Mouse (Mus musculus) bone marrow macrophage, adult 2 months (primary cell): ENCODE data around the gene Msi1.

Experiments used
- CTCF ChIP-seq: IDR thresholded peaks from 2 replicates; pipeline ENCODE4 v1.5.1; 2012; ENCODE audit warnings: low read depth, mild to moderate bottlenecking, low read length, moderate library complexity
- POLR2A ChIP-seq: IDR thresholded peaks from 2 replicates; pipeline ENCODE4 v1.6.1; 2012; ENCODE audit warnings: mild to moderate bottlenecking, low read depth, low read length, borderline replicate concordance

DNA sequence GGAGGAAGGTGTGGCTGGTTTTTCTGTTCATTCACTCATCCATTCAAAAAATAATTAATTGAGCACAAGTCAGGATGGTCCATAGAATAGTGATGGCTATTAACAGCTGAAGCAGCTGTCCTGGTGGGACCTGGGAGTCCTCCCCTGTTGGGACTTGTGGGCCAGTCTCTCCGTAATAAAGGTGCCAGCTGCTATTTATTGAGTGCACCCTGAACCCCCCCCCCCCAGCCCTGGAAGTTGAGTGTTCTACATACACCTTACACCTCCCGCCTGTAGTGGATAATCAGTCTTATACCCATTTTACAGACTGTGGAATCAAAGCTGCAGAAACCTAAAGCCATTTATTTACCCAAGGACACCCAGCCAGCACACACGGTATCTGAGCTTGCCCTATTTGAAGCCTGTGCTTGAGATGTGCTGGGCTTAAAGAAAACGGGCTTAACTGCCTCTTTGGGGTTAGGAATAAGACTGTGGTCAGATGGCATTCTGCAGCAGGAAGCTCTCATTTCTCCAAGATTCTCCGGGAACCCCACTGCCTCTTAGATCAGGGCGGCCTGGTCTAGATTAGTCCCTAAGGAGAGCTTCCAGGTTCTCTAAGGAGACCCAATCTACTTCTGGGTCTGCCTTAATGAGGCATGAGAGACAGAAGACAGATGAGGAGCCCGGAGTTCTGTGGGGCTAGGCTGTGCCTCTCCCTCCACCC lies 8.0 kb downstream of the Msi1 start:
- TF ChIP-seq CTCF (no peak), POLR2A (no peak)
